Mouse (Mus musculus): ENCODE data around the gene Zfp13.
"Not testable (repeated sequence)": the region's sequence is repeated elsewhere in the genome, so short reads cannot be mapped to it uniquely, and the experiment has no call there.

Zfp13 gene

DNA sequence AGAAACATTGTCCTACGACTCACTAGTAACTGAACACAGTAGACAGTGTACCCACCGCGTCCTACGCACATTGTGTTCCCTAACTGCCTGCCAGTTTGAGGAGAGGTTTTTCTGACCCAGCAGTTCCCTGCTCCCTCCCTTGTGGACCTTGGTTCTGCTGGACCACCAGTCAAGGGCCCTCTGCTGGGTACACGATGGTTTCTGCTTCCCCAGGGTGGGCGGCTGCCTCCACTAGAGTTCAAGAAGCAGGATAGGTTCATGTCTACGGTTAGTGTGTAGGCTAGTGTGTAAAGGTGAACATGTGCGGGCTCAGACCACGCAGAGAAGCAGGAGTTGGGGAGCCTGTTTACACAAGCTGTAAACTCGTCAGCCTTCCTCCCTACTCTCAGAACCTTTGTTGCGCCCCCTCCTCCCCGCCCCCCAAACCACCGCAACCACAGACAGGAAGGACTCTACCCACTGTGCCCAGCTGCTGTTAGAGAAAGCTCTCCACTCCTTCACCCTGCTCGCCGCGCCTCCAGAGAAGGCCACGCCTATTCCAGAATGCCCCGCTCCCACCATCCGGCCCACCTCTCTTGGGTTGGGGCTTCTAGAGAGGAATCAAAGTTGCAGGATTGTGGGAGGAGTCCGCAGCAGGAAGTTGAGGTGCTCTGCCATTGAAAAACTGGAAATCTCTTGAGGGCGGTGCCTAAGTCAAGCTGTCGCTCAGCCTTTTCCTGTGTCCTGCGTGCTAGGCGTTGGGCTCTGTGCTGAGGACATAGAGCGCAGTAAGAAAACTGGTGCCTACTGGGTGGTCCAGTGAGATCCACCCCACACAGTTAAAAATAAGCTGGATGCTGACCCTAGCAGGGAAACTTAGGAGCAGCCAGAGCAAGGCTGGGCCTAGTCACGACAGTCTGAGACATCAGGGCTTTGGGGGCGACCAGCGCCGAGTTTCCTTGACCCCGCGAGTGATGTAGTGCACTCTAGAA, at the start of gene Zfp13:
TSS of gene Zfp13 (minus strand) at position 906 of the 971 bp plus-strand sequence.
- peak; percentile 95 for DNase-seq (ENCODE audit: low read depth)

- no peak for DNase-seq (ENCODE audit: low read depth)
Measured at GRCm38 (mm10) chr17:23645894-23646293, 46.6 kb upstream of the Zfp13 start.

DNA sequence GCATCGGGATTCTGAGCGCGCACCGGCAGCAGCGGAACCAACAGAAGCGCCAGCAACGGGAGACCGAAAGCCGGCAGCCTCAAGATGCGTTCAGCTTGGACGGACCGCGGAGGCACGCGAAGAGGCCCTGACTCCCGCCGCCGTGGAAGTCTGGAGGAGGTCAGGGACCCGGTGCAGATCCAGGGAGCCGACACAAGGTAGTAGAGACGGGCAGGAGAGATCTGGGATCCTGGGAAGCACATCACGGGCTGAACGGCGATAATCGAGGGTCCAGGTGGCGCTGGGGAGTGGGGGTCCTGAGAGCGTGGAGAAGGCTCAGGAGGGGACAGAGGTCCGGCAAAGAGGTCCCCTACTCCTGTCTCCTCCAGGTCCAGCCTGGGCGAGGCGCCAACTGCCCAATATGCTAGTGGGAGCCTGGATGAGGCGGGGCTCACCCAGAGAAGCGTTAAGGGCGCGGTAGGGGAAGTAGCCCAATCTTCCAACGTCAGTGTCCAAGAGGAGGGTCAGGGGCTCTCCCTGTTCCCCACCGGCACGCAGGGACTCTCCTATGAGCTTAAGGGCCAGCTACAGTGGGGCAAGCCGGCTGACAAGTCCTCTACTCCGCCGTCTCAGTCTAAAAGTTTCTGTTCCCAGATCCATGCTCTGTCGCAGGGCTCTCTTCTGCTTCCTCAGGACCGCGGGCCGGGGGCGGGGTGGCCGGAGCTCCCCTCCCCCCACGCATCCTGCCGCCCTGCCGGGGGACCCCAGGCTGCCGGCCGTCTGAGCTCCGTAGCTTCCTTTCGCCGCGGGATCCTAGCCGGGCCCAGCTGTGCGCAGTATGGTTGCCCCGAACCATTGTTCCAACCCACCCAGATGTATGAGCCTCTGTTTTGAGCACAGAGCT, 45.6 kb upstream of the Zfp13 start, which contains the start of gene Mmp25:
TSS of gene Mmp25 (minus strand) at position 665 of the 883 bp plus-strand sequence.
- peak; percentile 22 for DNase-seq (ENCODE audit: low read depth)

DNA sequence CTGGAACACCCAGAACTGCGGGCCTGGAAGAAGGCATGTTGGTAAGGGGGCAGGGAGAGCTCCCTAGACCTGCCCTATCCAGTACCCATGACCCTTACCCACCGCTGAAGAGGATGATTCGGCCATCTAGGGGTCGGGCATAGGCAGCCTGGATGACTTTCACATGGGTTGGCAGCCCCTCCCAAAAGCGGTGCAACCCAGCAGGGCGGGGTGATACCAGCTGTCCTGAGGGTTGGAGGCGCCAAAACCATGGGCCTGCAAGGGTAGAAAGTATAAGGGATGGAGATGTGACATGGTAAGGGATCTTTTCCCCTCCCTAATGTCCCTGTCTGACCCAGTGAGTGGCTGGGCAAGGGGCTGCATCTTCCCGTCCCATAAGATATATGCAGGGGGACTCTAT, 32.0 kb upstream of the Zfp13 start:
- no peak for DNase-seq (ENCODE audit: low read depth)

DNA sequence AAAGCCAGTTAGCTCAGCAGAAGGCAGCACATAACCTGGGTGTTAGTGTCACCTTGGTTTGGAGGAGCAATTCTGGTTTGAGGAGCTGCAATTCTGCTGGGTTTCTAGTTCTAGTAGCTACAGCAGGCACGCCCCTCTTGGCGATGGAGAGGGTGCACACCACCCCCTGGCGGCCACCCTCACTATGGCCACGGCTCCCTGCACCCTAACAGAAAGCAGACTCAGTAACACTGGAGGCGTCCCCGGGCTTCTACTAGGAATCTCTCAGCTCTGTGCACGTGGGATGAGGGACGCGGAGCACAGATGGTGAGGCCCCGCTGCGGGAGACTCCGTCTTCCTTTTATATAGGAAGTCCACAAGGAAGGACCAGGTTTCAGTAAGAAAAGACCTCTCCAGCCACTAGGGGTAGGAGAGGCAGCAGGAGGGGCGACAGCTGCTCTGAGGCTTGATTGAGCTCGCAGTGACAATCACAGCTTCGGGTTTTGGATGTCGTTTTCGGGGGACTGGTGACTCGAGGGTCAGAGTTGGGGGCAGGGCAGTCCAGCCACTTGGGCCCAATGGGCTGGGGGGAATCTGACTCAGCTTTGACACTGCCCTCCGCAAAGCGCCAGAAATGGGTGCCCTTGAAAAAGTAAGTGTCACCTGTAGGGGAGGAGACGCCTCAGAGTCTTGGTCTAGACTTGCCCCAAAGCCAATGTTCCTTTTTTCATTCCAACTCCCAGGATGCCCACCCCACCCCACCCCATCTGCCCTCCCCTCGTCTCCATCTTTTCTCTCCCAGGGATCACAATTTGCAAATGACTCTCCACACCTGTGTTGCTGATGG, 31.1 kb upstream of the Zfp13 start:
- DNase-seq (ENCODE audit: low read depth) = peak; percentile 88

- DNase-seq (ENCODE audit: low read depth) = no peak
Measured at GRCm38 (mm10) chr17:23627813-23628212, 28.5 kb upstream of the Zfp13 start.

GRCm38 (mm10) chr17:23620351-23620750, 21.1 kb upstream of the Zfp13 start:
- DNase-seq (ENCODE audit: low read depth) = peak; percentile 92

- DNase-seq (ENCODE audit: low read depth) = peak; percentile 83
Measured at GRCm38 (mm10) chr17:23617087-23617486, 17.8 kb upstream of the Zfp13 start.

DNA sequence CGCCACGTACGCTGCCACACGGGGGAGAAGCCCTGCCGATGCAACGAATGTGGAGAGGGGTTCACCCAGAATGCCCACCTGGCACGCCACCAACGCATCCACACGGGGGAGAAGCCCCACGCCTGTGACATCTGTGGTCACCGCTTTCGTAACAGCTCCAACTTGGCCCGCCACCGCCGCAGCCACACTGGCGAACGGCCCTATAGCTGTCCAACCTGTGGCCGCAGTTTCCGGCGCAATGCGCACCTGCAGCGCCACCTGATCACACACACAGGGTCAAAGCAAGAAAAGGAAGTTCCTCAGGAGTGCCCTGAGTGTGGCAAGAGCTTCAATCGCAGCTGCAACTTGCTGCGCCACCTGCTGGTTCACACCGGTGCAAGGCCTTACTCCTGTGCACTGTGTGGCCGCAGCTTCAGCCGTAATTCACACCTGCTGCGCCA, 11.1 kb upstream of the Zfp13 start:
- peak; percentile 94 for DNase-seq (ENCODE audit: low read depth)

DNA sequence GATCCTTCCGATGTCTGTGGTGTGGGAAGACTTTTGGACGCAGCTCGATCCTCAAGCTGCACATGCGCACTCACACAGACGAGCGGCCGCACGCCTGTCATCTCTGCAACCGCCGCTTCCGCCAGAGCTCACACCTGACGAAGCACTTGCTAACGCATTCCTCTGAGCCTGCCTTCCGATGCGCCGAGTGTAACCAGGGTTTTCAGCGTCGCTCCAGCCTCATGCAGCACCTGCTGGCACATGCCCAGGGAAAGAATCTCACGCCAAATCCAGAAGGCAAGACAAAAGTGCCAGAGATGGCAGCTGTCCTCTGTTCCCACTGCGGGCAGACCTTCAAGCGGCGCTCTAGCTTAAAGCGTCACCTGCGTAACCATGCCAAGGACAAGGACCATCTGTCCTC, 10.3 kb upstream of the Zfp13 start:
- no peak for DNase-seq (ENCODE audit: low read depth)

DNA sequence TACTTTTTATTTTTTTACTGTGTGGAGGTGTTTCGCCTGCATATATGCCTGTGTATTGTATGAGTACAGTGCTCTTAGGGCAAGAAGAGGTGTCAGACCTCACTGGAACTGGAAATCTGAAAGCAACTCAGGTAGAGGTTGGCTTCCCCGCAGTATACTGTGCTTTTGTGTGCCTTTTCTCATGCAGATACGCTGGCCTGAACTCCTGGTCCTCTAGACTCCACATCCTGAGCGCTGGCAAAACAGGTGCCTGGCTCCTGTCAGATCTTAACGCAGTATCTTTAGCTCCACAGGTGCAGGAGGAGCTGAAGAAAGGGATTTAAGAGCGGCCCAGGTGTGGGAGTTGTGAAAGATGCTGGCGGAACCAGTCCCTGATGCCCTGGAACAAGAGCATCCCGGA, 5.9 kb upstream of the Zfp13 start:
- DNase-seq (ENCODE audit: low read depth) = no peak

DNA sequence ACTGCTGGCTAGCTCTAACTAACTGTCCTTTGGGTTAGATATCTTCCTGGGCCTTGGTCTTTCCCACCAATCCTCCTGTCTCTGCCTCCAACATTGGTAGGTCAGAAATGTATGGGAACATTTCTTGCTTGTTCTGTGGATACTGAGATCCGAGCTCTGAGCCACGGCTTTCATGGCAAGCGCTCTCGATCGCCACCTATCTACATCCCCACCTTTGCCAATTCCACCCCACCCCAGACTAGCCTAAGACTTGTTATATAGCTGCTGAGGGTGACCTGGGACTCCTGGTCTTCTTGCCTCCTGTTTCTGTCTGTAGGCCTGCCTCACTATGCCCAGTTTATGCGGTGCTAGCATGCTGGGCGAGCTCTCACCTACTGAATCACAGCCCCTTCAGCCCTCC, 5.1 kb upstream of the Zfp13 start:
- no peak for DNase-seq (ENCODE audit: low read depth)

- DNase-seq (ENCODE audit: low read depth) = peak; percentile 78
Measured at GRCm38 (mm10) chr17:23603542-23603941, 4.3 kb upstream of the Zfp13 start.

- no peak for DNase-seq (ENCODE audit: low read depth)
Measured at GRCm38 (mm10) chr17:23603077-23603476, 3.8 kb upstream of the Zfp13 start.

DNA sequence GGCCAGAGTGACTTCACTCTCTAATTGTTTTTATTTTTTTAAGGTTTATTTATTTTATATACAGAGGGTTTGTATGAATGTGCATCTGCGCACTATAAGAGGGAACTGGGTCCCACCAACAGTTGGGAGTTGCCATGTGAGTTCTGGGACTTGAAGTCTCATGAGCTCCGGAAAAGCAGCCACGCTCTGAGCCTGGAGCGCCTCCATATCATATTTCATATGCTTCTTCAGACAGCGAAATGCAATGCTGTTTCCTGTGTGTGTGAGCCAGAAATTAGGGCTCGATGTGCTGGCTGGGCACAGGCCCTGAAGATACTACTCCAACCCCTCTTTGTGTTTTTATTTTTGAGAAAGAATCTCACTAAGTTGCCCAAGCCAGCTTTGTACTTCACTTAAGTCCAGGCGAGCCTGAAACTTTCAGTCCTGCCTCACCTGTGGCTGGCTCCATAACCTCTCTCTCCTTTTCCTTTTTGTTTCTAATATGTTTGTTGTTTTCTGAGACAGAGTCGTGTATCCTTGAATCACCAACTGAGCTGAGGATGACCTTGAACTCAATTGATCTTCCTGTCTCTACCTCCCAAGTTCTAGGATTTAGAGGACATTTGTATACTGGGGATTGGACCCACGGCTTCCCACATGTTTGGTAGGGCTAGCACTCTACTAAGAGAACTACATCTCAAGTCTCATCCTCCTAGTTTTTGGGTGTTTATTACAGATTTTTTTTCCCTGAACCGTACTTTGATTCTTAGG, 2.7 kb upstream of the Zfp13 start:
- no peak for DNase-seq (ENCODE audit: low read depth)

GRCm38 (mm10) chr17:23600641-23601622, 1.6 kb upstream of the Zfp13 start, which contains the start of gene Zscan10:
Zscan10 (plus strand) TSS chr17:23600856.
- DNase-seq (ENCODE audit: low read depth) = no peak

GRCm38 (mm10) chr17:23599605-23600063, 347 bp upstream of the Zfp13 start:
- DNase-seq (ENCODE audit: low read depth) = peak; percentile 34

- not testable (repeated sequence) for DNase-seq (ENCODE audit: low read depth)
Measured at GRCm38 (mm10) chr17:23595139-23595538, 4.1 kb downstream of the Zfp13 start.

DNA sequence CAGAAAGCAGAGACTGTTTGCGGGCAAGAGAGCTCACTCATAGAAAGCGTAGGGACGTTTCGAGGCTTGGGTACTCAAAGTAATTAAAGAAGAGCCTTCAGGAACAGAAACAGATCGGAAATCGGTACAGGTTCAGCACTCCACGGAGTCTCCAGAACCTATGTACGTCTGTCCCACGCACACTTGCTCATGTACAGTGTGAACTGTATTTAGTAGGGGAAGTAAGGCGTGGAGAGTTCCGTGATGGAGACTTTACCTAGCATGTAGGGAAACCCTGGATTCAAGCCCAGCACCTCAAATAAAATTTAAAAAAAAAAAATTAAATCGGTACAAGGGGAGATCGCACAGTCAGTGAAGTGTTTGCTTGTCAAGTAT, 6.4 kb downstream of the Zfp13 start:
- DNase-seq (ENCODE audit: low read depth) = no peak
